Mouse (Mus musculus) thymus, adult 2 months (tissue): ENCODE data around the gene Bbof1. TPM values are rescaled to one million over a fixed set of nuclear protein-coding genes. Genes with fewer than 3 reads are reported as not detected.
A peak's percentile ranks its signal among the peaks of the same experiment; 100 is the strongest.

Source experiments
- DNase-seq: peaks from one replicate; pipeline ENCODE4 v3.0.0; 2021
- H3K27ac ChIP-seq: fragments of 200-500 bp; 2 replicates; pipeline ENCODE4 v1.5.1; 2012; ENCODE audit warnings: low read length, control low read depth; ENCODE audit not compliant: control insufficient read depth, insufficient read depth
- H3K27me3 ChIP-seq: fragments of 200-500 bp; 2 replicates; pipeline ENCODE4 v1.6.1; 2012; ENCODE audit warnings: mild to moderate bottlenecking, low read length, moderate library complexity, mixed read lengths; ENCODE audit not compliant: control insufficient read depth, insufficient read depth
- H3K36me3 ChIP-seq: fragments of 200-500 bp; 2 replicates; pipeline ENCODE4 v1.6.1; 2012; ENCODE audit warnings: mild to moderate bottlenecking, low read length, moderate library complexity; ENCODE audit not compliant: control insufficient read depth, insufficient read depth
- H3K4me1 ChIP-seq: fragments of 200-500 bp; replicated peaks from 2 replicates; pipeline ENCODE4 v1.6.1; 2012; ENCODE audit warnings: low read length; ENCODE audit not compliant: control insufficient read depth, insufficient read depth
- H3K4me3 ChIP-seq: fragments of 200-500 bp; 2 replicates; pipeline ENCODE4 v1.5.1; 2012; ENCODE audit warnings: mild to moderate bottlenecking, low read length, control low read depth, moderate library complexity; ENCODE audit not compliant: control insufficient read depth, insufficient read depth
- CTCF ChIP-seq: fragments of 200-500 bp; IDR thresholded peaks from 2 replicates; pipeline ENCODE4 v1.5.1; 2012; ENCODE audit warnings: mild to moderate bottlenecking, control low read depth, low read length, moderate library complexity, borderline replicate concordance; ENCODE audit not compliant: control insufficient read depth, poor library complexity, insufficient read depth; ENCODE audit errors: extremely low read depth
- POLR2A ChIP-seq: fragments of 200-500 bp; IDR thresholded peaks from 2 replicates; pipeline ENCODE4 v1.6.1; 2012; ENCODE audit warnings: mild to moderate bottlenecking, low read length, control low read depth, moderate library complexity; ENCODE audit not compliant: control insufficient read depth, poor library complexity, insufficient read depth; ENCODE audit errors: extremely low read depth
- WGBS: fragments of 180-500 bp; shearing (Covaris S2); methylation state at CpG from one replicate; pipeline ENCODE4 v1.1.7; 2018; 5-methylcytosine and 5-hydroxymethylcytosine counted together
- polyA plus RNA-seq: library from polyadenylated mRNA; depleted of rRNA; stranded (reverse); fragments of >200 nt; gene quantifications from 2 replicates; pipeline ENCODE4 v1.2.3, GENCODE M21; 2012

Gene Bbof1
- polyA plus RNA-seq, 1 experiment: 0.73 TPM

GRCm38 (mm10) chr12:84450718-84451646 lies 42.1 kb downstream of the Bbof1 start, which contains the start of the genes Aldh6a1 and Lin52:
Aldh6a1 (minus strand) TSS chr12:84451004.
Lin52 (plus strand) TSS chr12:84451422.
- Histone ChIP-seq H3K36me3 (no peaks in the 10 kb centered on the region), H3K4me1 (peaks cover 9% of the 10 kb centered on the region; the same call in 1 of the 2 replicates), H3K27ac (peak within 1 kb of the TSS; percentile 56), H3K4me3 (peak within 1 kb of the TSS; percentile 80), H3K27me3 (no peaks in the 10 kb centered on the region)
- peak; percentile 95 for DNase-seq
- under 1% methylated on average over 49 of the region's 49 CpGs for WGBS
- 0 out of 2 replicates have a peak, but pooled peaks have one; percentile 19 for TF ChIP-seq CTCF
- peak; percentile 79 for TF ChIP-seq POLR2A

GRCm38 (mm10) chr12:84451801-84452200 lies 42.9 kb downstream of the Bbof1 start:
- Histone ChIP-seq H3K27ac (peak overlapping the region; percentile 56), H3K27me3 (no peaks in the 10 kb centered on the region), H3K36me3 (peaks cover under 1% of the 10 kb centered on the region), H3K4me3 (peak overlapping the region; percentile 80), H3K4me1 (peaks cover 9% of the 10 kb centered on the region; the same call in 1 of the 2 replicates)
- 1% methylated on average over 11 of the region's 11 CpGs for WGBS
- TF ChIP-seq POLR2A (no peak), CTCF (no peak)
- no peak for DNase-seq

GRCm38 (mm10) chr12:84456911-84457310 lies 48.0 kb downstream of the Bbof1 start:
- TF ChIP-seq POLR2A (no peak), CTCF (no peak)
- Histone ChIP-seq H3K4me1 (peaks cover under 1% of the 10 kb centered on the region; the same call in 1 of the 2 replicates), H3K27ac (no peak overlapping the region), H3K36me3 (peaks cover 36% of the 10 kb centered on the region), H3K27me3 (no peaks in the 10 kb centered on the region), H3K4me3 (no peak overlapping the region)
- WGBS: 96% methylated on average over 3 of the region's 3 CpGs
- no peak for DNase-seq

- Histone ChIP-seq H3K27me3 (no peaks in the 10 kb centered on the region), H3K4me3 (no peak overlapping the region), H3K36me3 (peaks cover 61% of the 10 kb centered on the region), H3K27ac (no peak overlapping the region), H3K4me1 (no peaks in the 10 kb centered on the region)
- DNase-seq: no peak
- TF ChIP-seq CTCF (no peak), POLR2A (no peak)
- 95% methylated on average over 1 of the region's 1 CpGs for WGBS
Observed at GRCm38 (mm10) chr12:84459845-84460244, 51.0 kb downstream of the Bbof1 start.

GRCm38 (mm10) chr12:84461416-84461815 lies 52.5 kb downstream of the Bbof1 start:
- H3K27me3 ChIP-seq: no peaks in the 10 kb centered on the region
- H3K4me3 ChIP-seq: no peak overlapping the region
- no peaks in the 10 kb centered on the region for H3K4me1 ChIP-seq
- DNase-seq: no peak
- WGBS: 93% methylated on average over 5 of the region's 5 CpGs
- TF ChIP-seq POLR2A (no peak), CTCF (no peak)
- H3K27ac ChIP-seq: no peak overlapping the region
- peaks cover 61% of the 10 kb centered on the region for H3K36me3 ChIP-seq

- no peak for TF ChIP-seq POLR2A
- no peak for TF ChIP-seq CTCF
- no peaks in the 10 kb centered on the region for H3K4me1 ChIP-seq
- H3K27ac ChIP-seq: no peak overlapping the region
- WGBS: 93% methylated on average over 3 of the region's 3 CpGs
- no peak for DNase-seq
- no peak overlapping the region for H3K4me3 ChIP-seq
- H3K36me3 ChIP-seq: peaks cover 51% of the 10 kb centered on the region
- H3K27me3 ChIP-seq: no peaks in the 10 kb centered on the region
Observed at GRCm38 (mm10) chr12:84462856-84463255, 54.0 kb downstream of the Bbof1 start.

- WGBS: 0% methylated on average over 1 of the region's 1 CpGs
- H3K4me3 ChIP-seq: no peak overlapping the region
- no peaks in the 10 kb centered on the region for H3K4me1 ChIP-seq
- no peaks in the 10 kb centered on the region for H3K27me3 ChIP-seq
- no peak for DNase-seq
- H3K27ac ChIP-seq: no peak overlapping the region
- TF ChIP-seq CTCF: no peak
- no peak for TF ChIP-seq POLR2A
- H3K36me3 ChIP-seq: peaks cover 18% of the 10 kb centered on the region
Observed at GRCm38 (mm10) chr12:84468701-84469100, 59.8 kb downstream of the Bbof1 start.
